Mouse (Mus musculus): ENCODE results near the gene Abtb2. TPM values are rescaled to one million over a fixed set of nuclear protein-coding genes. Genes with fewer than 3 reads are reported as not detected.

The Abtb2 gene
- total and polyA plus RNA-seq, 3 experiments: 23.0 to 28.7 (median 24.7) TPM

- 51% methylated on average over 1 of the region's 1 CpGs for WGBS
- Histone ChIP-seq H3K9ac (ENCODE audit: low read depth, low read length) (no peak overlapping the region), H3K4me3 (no peak overlapping the region), H3K27ac (no peak overlapping the region), H3K27me3 (ENCODE audit: control insufficient read depth, insufficient read depth, low read length) (no peaks in the 10 kb centered on the region), H3K36me3 (ENCODE audit: control insufficient read depth, insufficient read depth, low read length) (no peaks in the 10 kb centered on the region; the same call in 1 of the 2 replicates), H3K79me2 (replicated peaks; ENCODE audit: control insufficient read depth, insufficient read depth, low read length) (no peaks in the 10 kb centered on the region; the same call in 1 of the 2 replicates), H3K4me1 (ENCODE audit: control insufficient read depth, insufficient read depth, low read length) (peaks cover 8% of the 10 kb centered on the region; the same call in 1 of the 2 replicates)
- no peak for DNase-seq
- TF ChIP-seq CTCF (IDR thresholded peaks at IDR 0.05) (no peak), POLR2A (IDR thresholded peaks at IDR 0.05; ENCODE audit: insufficient read depth, low read depth, low read length) (no peak), EP300 (IDR thresholded peaks at IDR 0.05; ENCODE audit: insufficient read depth, low read depth, low read length) (no peak)
- intact Hi-C loops (cut with DNase I): loop anchor here (5.0 kb wide), 1 partner anchor 34 kb away; the partner anchor contains the start of gene Abtb2
These were observed 35.4 kb downstream of the Abtb2 start for GRCm38 (mm10) chr2:103601531-103601930.

- no peaks in the 10 kb centered on the region for H3K27me3 ChIP-seq (ENCODE audit: control insufficient read depth, insufficient read depth, low read length)
- H3K4me3 ChIP-seq: no peak overlapping the region
- intact Hi-C loops (cut with DNase I): loop anchor here (5.0 kb wide), 1 partner anchor 36 kb away; the partner anchor contains the start of gene Abtb2
- DNase-seq: peak in 1 of 2 experiments; percentile 40
- H3K79me2 ChIP-seq (replicated peaks; ENCODE audit: control insufficient read depth, insufficient read depth, low read length): no peaks in the 10 kb centered on the region; the same call in 1 of the 2 replicates
- 48% methylated on average over 3 of the region's 3 CpGs for WGBS
- H3K27ac ChIP-seq: peak overlapping the region; percentile 34
- H3K36me3 ChIP-seq (ENCODE audit: control insufficient read depth, insufficient read depth, low read length): no peaks in the 10 kb centered on the region
- no peak overlapping the region for H3K9ac ChIP-seq (ENCODE audit: low read depth, low read length)
- TF ChIP-seq CTCF (IDR thresholded peaks at IDR 0.05) (no peak), EP300 (IDR thresholded peaks at IDR 0.05; ENCODE audit: insufficient read depth, low read depth, low read length) (no peak), POLR2A (IDR thresholded peaks at IDR 0.05; ENCODE audit: insufficient read depth, low read depth, low read length) (no peak)
- peaks cover 8% of the 10 kb centered on the region; the same call in 1 of the 2 replicates for H3K4me1 ChIP-seq (ENCODE audit: control insufficient read depth, insufficient read depth, low read length)
These were observed 37.1 kb downstream of the Abtb2 start for GRCm38 (mm10) chr2:103603209-103603608.

GRCm38 (mm10) chr2:103603869-103604268 lies 37.8 kb downstream of the Abtb2 start:
- no peaks in the 10 kb centered on the region for H3K36me3 ChIP-seq (ENCODE audit: control insufficient read depth, insufficient read depth, low read length)
- 55% methylated on average over 1 of the region's 1 CpGs for WGBS
- H3K4me1 ChIP-seq (ENCODE audit: control insufficient read depth, insufficient read depth, low read length): peaks cover 10% of the 10 kb centered on the region; the same call in 1 of the 2 replicates
- H3K27me3 ChIP-seq (ENCODE audit: control insufficient read depth, insufficient read depth, low read length): no peaks in the 10 kb centered on the region
- intact Hi-C loops (cut with DNase I): loop anchor here (2.0 to 5.0 kb wide), 2 partner anchors 37 kb away; partner anchors contain the start of gene Abtb2
- no peak overlapping the region for H3K9ac ChIP-seq (ENCODE audit: low read depth, low read length)
- DNase-seq: no peak
- TF ChIP-seq CTCF (IDR thresholded peaks at IDR 0.05) (no peak), POLR2A (IDR thresholded peaks at IDR 0.05; ENCODE audit: insufficient read depth, low read depth, low read length) (no peak), EP300 (IDR thresholded peaks at IDR 0.05; ENCODE audit: insufficient read depth, low read depth, low read length) (no peak)
- no peak overlapping the region for H3K4me3 ChIP-seq
- H3K79me2 ChIP-seq (replicated peaks; ENCODE audit: control insufficient read depth, insufficient read depth, low read length): no peaks in the 10 kb centered on the region; the same call in 1 of the 2 replicates
- no peak overlapping the region; the same call in 1 of the 2 replicates for H3K27ac ChIP-seq

GRCm38 (mm10) chr2:103605805-103606498 lies 39.8 kb downstream of the Abtb2 start:
- H3K79me2 ChIP-seq (replicated peaks; ENCODE audit: control insufficient read depth, insufficient read depth, low read length): no peaks in the 10 kb centered on the region; the same call in 1 of the 2 replicates
- peaks cover 3% of the 10 kb centered on the region; the same call in 1 of the 2 replicates for H3K36me3 ChIP-seq (ENCODE audit: control insufficient read depth, insufficient read depth, low read length)
- no peak overlapping the region for H3K9ac ChIP-seq (ENCODE audit: low read depth, low read length)
- no peak overlapping the region for H3K4me3 ChIP-seq
- TF ChIP-seq EP300 (IDR thresholded peaks at IDR 0.05; ENCODE audit: insufficient read depth, low read depth, low read length) (no peak), POLR2A (IDR thresholded peaks at IDR 0.05; ENCODE audit: insufficient read depth, low read depth, low read length) (no peak), CTCF (IDR thresholded peaks at IDR 0.05) (no peak)
- H3K4me1 ChIP-seq (ENCODE audit: control insufficient read depth, insufficient read depth, low read length): peaks cover 13% of the 10 kb centered on the region; the same call in 1 of the 2 replicates
- no peak for DNase-seq
- no peak overlapping the region for H3K27ac ChIP-seq
- H3K27me3 ChIP-seq (ENCODE audit: control insufficient read depth, insufficient read depth, low read length): no peaks in the 10 kb centered on the region
- WGBS: 76% methylated on average over 4 of the region's 4 CpGs
- intact Hi-C loops (cut with DNase I): loop anchor here (2.0 kb wide), 1 partner anchor 35 kb away; no protein-coding TSS in a partner anchor

GRCm38 (mm10) chr2:103607926-103608325 lies 41.8 kb downstream of the Abtb2 start:
- Histone ChIP-seq H3K36me3 (ENCODE audit: control insufficient read depth, insufficient read depth, low read length) (peaks cover 3% of the 10 kb centered on the region; the same call in 1 of the 2 replicates), H3K9ac (ENCODE audit: low read depth, low read length) (no peak overlapping the region), H3K27me3 (ENCODE audit: control insufficient read depth, insufficient read depth, low read length) (no peaks in the 10 kb centered on the region), H3K4me1 (ENCODE audit: control insufficient read depth, insufficient read depth, low read length) (peaks cover 9% of the 10 kb centered on the region; the same call in 1 of the 2 replicates), H3K4me3 (no peak overlapping the region), H3K27ac (no peak overlapping the region), H3K79me2 (replicated peaks; ENCODE audit: control insufficient read depth, insufficient read depth, low read length) (no peaks in the 10 kb centered on the region)
- TF ChIP-seq POLR2A (IDR thresholded peaks at IDR 0.05; ENCODE audit: insufficient read depth, low read depth, low read length) (no peak), EP300 (IDR thresholded peaks at IDR 0.05; ENCODE audit: insufficient read depth, low read depth, low read length) (no peak), CTCF (IDR thresholded peaks at IDR 0.05) (no peak)
- no peak for DNase-seq
- intact Hi-C loops (cut with DNase I): no loop called here
- WGBS: 47% methylated on average over 10 of the region's 10 CpGs

GRCm38 (mm10) chr2:103608947-103609346 lies 42.8 kb downstream of the Abtb2 start:
- WGBS: 73% methylated on average over 1 of the region's 1 CpGs
- H3K4me1 ChIP-seq (ENCODE audit: control insufficient read depth, insufficient read depth, low read length): peaks cover 9% of the 10 kb centered on the region; the same call in 1 of the 2 replicates

More at GRCm38 (mm10) chr2:103608947-103609346, 42.8 kb downstream of the Abtb2 start:
- DNase-seq: no peak
- peaks cover 3% of the 10 kb centered on the region; the same call in 1 of the 2 replicates for H3K36me3 ChIP-seq (ENCODE audit: control insufficient read depth, insufficient read depth, low read length)
- H3K27ac ChIP-seq: no peak overlapping the region
- no peak overlapping the region for H3K4me3 ChIP-seq
- intact Hi-C loops (cut with DNase I): no loop called here
- no peaks in the 10 kb centered on the region for H3K27me3 ChIP-seq (ENCODE audit: control insufficient read depth, insufficient read depth, low read length)
- H3K79me2 ChIP-seq (replicated peaks; ENCODE audit: control insufficient read depth, insufficient read depth, low read length): no peaks in the 10 kb centered on the region
- TF ChIP-seq POLR2A (IDR thresholded peaks at IDR 0.05; ENCODE audit: insufficient read depth, low read depth, low read length): no peak
- no peak for TF ChIP-seq CTCF (IDR thresholded peaks at IDR 0.05)
- no peak for TF ChIP-seq EP300 (IDR thresholded peaks at IDR 0.05; ENCODE audit: insufficient read depth, low read depth, low read length)
- H3K9ac ChIP-seq (ENCODE audit: low read depth, low read length): no peak overlapping the region
